Comparison of ENCODE assay signal across 11 mouse cellular contexts in the genomic region with DNA sequence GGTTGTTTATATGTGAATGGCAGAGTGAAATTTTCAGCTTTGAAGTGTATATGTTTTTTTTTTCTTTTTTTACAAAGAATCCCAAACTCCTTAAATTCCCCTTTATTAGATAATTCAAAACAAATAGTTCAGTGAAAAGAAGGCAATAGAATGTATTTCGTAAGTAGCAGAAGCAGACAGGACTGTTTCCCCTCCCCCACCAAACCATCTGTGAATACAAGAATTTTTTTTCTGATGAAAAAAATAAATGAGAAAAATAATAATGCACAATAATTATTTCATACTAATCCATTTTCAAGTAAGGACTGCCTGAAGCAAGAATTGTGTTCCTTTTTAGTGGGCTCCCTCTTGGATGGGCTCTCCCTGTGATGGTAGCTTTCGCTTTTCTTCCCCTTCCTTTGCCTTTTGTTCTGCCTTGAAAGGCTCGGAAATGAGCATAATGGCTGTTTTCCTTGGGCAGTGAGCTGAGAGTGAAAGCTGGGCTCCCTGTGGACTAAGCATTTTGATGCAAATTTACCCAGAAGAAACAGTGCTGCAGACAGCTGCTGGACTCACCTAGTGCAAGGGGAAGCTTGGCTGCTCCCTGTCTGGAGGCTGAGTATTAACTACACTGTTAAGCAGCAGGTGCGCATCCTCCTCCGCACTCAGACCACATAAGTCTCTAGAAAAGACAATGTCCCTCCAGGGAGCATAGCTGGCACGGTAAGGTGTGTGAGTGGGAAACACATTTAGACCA.
A peak's percentile ranks its signal among the peaks of the same experiment; 100 is the strongest.
DNase-seq lines count a peak whose midpoint lies in the region; ATAC-seq lines count a peak whose summit lies in the region.
"Had no signal": no experiment of that assay in that cellular context is flagged by ENCODE, and none has a peak within 500 bp of the region (broad histone marks: within the 10 kb centered on the region; RNA-seq: fewer than 3 reads in every experiment).

No protein-coding gene starts in this region.

- DNase-seq in left cerebral cortex, postnatal 4 days, result peak; percentile 59
- DNase-seq in left cerebral cortex, postnatal 36 days (ENCODE audit: low spot score in 2 of 2), result no peak
- peak; percentile 51 for DNase-seq in embryo, embryonic 9.5 days (ENCODE audit: extremely low spot score)
- no peak for DNase-seq in lung, adult 18-20 months
- no peak for DNase-seq in T-cell, adult 2 months (ENCODE audit: low spot score)

- H3K27ac ChIP-seq in hindbrain, embryonic 16.5 days (ENCODE audit: low read depth, low read length), result peak overlapping the region; percentile 74
- peak overlapping the region; percentile 76 for H3K27ac ChIP-seq in neural tube, embryonic 13.5 days (replicated peaks)
- H3K27ac ChIP-seq: liver, embryonic 15.5 days had no signal

- H3K4me2 ChIP-seq in hindbrain, embryonic 16.5 days (ENCODE audit: low read length), result peak overlapping the region; percentile 55
- H3K4me2 ChIP-seq in neural tube, embryonic 13.5 days, result peak overlapping the region; percentile 50
- H3K4me2 ChIP-seq: liver, embryonic 15.5 days had no signal

- H3K27me3 ChIP-seq in hindbrain, embryonic 16.5 days (replicated peaks; ENCODE audit: control insufficient read depth, insufficient read depth, low read length), result no peaks in the 10 kb centered on the region
- H3K27me3 ChIP-seq in neural tube, embryonic 13.5 days, result no peaks in the 10 kb centered on the region
- H3K27me3 ChIP-seq: liver, embryonic 15.5 days had no signal

- peak; percentile 98 for ATAC-seq in hindbrain, embryonic 16.5 days
- peak; percentile 97 for ATAC-seq in neural tube, embryonic 13.5 days (ENCODE audit: low read depth)
- ATAC-seq in erythroblast, adult 5-6 weeks (replicated peaks; ENCODE audit: low FRiP score, poor library complexity, severe bottlenecking), result no peak
- ATAC-seq: inflammation-experienced regulatory T-cells, adult 6 months had no signal

- peaks cover 3% of the 10 kb centered on the region; the same call in 1 of the 2 replicates for H3K4me1 ChIP-seq in hindbrain, embryonic 16.5 days (ENCODE audit: control insufficient read depth, insufficient read depth, low read depth, low read length)
- peaks cover 18% of the 10 kb centered on the region; the same call in 1 of the 2 replicates for H3K4me1 ChIP-seq in neural tube, embryonic 13.5 days (replicated peaks)
- H3K4me1 ChIP-seq: liver, embryonic 15.5 days had no signal

- peak overlapping the region; percentile 43; the same call in 1 of the 2 replicates for H3K9ac ChIP-seq in hindbrain, embryonic 16.5 days (ENCODE audit: low read depth, low read length)
- peak overlapping the region; percentile 41; the same call in 1 of the 2 replicates for H3K9ac ChIP-seq in neural tube, embryonic 13.5 days
- H3K9ac ChIP-seq: liver, embryonic 15.5 days had no signal

- intact Hi-C loops in left cerebral cortex, postnatal 4 days (cut with DNase I), result no loop called here
- intact Hi-C loops in left cerebral cortex, postnatal 36 days (cut with DNase I), result no loop called here

- H3K9me3 ChIP-seq in hindbrain, embryonic 16.5 days (ENCODE audit: control insufficient read depth, low read length), result no peaks in the 10 kb centered on the region
- peaks cover 14% of the 10 kb centered on the region for H3K9me3 ChIP-seq in neural tube, embryonic 13.5 days
- H3K9me3 ChIP-seq: liver, embryonic 15.5 days had no signal

- 10% methylated on average over 6 of the region's 6 CpGs for WGBS in hindbrain, embryonic 16.5 days
- 8% methylated on average over 6 of the region's 6 CpGs for WGBS in neural tube, embryonic 13.5 days

- H3K4me3 ChIP-seq in hindbrain, embryonic 16.5 days (ENCODE audit: low read length), result peak overlapping the region; percentile 28
- peak overlapping the region; percentile 22; the same call in 1 of the 2 replicates for H3K4me3 ChIP-seq in neural tube, embryonic 13.5 days
- H3K4me3 ChIP-seq: erythroblast, embryonic 14.5 days; liver, embryonic 15.5 days had no signal

- no peaks in the 10 kb centered on the region for H3K36me3 ChIP-seq in hindbrain, embryonic 16.5 days (ENCODE audit: control insufficient read depth, insufficient read depth, low read length)
- H3K36me3 ChIP-seq in neural tube, embryonic 13.5 days, result no peaks in the 10 kb centered on the region
- H3K36me3 ChIP-seq: liver, embryonic 15.5 days had no signal

Comparison
In these comparisons a context has a peak if more than half of its experiments do, and no peak if none do; other contexts are left out.
1. DNase-seq: peak in left cerebral cortex, postnatal 4 days (single experiment) and embryo, embryonic 9.5 days (single experiment); none in left cerebral cortex, postnatal 36 days (0 of 2), lung, adult 18-20 months (0 of 2) and T-cell, adult 2 months (single experiment).